Mouse (Mus musculus) kidney, adult 18-20 months (tissue): Measurements from ENCODE around the gene Jak1.
A peak's percentile ranks its signal among the peaks of the same experiment; 100 is the strongest.

Experiments
- DNase-seq: peaks from one replicate; pipeline ENCODE4 v3.0.0; 2021

Jak1 gene

DNA sequence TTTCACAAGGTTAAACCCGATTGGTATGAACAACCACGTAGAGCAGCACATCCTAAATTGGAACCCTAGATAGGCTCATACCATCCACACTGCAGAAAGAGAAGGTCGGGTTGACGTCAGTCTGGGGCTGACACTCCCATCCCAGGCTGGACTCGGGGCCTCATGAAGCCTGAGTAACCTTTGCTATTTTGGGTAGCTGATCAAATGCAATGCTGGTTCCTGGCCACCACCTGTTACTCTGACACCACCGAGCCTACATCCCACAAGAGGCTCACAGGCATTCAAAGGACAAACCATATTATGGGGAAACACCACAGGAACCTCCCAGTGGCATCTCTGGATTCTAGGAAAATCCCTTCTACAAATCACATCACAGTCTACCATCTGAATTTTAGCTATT lies 28.3 kb downstream of the Jak1 start:
- no peak for DNase-seq

DNA sequence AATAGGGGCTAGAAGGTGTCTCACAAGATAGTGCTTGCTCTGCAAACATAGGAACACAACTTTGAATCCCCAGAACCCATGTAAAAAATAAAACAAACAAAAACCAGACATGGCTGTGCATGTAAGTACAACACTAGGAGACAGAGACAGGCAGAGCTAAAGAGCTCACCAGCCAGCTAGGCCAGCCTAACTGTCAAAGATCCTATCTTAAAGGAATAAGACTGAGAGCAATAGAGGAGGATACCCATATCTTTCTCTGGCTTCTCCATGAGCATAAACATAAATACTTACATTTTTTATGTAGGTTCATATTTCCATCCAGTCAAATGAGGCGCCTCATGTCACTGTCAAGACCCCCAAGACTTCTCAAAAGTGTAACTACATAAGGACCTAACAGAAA lies 29.1 kb downstream of the Jak1 start:
- DNase-seq = no peak

DNA sequence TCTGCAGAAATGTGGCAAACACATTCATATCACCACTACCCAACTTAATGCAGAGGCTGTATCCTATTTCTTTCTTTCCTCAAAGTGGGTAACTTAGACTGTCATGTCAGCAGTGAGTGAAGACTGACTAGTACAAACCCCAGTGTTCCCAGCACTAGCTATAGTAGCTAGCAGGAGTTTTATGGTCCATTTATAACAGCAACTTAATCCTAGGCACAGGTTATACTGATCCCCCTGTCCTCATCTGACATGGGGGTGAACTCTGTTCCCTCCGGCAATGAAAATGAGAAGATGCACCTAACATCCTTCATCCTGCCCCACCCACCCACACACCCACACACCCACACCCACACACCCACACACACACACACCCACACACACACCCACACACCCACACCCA lies 30.3 kb downstream of the Jak1 start:
- no peak for DNase-seq

- peak; percentile 44 for DNase-seq
These were observed 30.8 kb downstream of the Jak1 start for GRCm38 (mm10) chr4:101234332-101234731.

DNA sequence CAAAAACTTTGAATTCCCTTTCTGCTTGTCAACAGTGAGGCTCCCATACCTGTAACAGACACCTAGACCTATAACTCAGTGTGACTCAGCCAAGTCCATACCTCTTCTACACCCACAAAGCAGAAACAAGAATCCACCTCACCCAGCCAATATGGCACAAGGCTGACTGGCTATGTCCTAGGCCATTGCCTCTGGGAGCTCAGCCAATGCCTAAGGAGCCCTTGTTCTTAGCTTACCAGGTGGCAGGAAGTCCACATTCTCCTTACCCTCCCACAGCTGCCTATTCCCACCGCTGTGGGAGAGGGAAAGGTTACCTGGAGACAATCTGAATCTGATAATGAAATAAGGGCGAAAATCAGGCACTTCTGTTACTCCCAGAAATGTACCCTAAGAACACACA lies 34.5 kb downstream of the Jak1 start:
- DNase-seq = no peak

GRCm38 (mm10) chr4:101227398-101227797 lies 37.7 kb downstream of the Jak1 start:
- no peak for DNase-seq

DNA sequence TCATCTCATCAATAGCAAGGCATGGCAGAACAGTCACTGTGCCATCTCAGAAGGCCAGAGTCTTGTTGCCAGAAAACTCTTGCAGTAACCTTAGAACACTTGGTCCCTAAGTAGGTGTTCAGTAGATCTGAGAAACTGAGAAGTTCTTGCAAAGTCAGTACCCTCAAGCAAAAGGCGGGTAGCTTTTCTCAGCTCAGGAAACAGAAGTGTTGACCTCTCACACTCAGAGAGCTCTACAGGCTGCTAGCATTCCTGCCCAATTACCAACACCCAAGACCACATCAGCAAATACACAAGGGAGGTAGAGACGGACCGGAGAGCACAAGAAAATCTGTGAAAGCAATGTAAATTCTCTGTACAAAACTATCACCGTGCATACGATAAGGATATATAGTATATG lies 39.1 kb downstream of the Jak1 start:
- DNase-seq = no peak

- no peak for DNase-seq
These were observed 44.1 kb downstream of the Jak1 start for GRCm38 (mm10) chr4:101220946-101221345.

DNA sequence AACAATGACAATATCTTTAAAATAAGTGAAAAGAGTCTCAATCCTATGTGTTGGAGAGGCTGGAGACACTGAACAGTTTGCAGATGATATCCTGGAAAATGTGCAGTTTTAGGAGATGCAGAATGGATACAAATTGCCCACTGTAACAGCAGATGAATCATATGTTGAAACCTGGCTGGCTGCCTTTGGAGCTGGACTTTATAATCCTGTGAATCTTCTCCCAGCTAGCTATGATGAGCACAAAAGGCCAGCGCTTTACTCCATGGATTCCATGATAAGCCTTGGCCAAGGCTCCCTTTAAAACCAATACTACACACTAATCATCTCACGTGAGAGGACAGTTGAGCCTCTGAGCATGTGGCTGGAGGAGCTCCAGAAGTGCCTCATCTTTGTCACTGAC lies 45.2 kb downstream of the Jak1 start:
- DNase-seq = no peak

- no peak for DNase-seq
These were observed 48.0 kb downstream of the Jak1 start for GRCm38 (mm10) chr4:101217026-101217540.

GRCm38 (mm10) chr4:101216286-101216685 lies 48.8 kb downstream of the Jak1 start:
- peak; percentile 41 for DNase-seq

DNA sequence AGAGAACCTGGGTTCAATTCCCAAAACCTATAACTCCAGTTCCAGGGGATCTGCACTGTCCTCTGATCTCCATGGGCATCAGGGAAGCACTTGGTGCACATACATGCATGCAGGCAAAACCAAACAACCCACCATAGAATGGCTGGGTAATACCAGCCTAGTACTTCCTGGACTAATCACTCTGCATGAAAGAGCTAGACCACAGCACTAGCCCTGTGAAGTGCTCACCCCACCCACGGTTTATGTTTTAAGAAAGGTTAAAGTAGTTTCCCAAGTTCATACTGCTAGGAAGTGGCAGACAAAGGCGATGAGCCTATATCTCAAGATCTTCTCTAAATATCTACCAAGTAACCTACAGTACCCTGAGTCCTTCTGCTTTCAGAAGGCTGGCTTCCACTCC lies 51.6 kb downstream of the Jak1 start:
- DNase-seq = no peak

DNA sequence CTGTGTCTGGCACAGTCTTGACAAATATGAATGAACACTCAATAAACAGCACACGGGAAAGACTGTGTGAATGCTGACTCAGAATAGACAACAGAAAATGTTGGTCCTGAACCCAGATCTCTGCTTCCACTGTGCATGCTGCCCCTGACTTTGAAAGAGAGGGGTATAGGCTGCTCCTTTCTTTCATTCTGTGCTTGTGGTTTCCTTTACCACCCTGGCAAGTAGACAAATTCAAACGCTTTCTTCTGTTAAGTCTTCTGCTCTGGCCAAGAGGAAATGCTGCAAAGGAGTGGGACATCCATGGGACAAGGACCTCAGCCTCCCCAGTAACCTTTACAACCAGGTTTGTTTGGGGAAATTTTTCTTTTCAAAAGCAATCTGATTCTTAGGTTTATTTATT lies 57.6 kb downstream of the Jak1 start:
- DNase-seq = no peak

DNA sequence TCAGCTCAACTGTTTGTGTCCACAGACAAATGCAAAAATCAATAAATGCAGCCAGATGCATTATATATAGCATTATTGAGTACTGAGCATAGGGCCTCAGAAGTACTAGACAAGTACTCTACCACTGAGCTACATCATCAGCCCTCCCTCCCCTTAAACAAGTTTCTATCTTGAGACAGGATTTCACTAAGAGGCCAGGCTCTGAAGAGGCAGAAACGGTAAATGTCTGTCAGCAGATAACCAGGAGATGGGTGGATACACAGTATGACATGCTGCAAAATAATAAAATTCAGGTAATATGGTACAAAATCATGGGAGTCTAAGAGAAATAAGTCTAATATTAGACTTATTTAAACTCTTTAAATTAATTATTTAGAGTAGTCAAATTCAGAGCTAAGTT lies 61.6 kb downstream of the Jak1 start:
- no peak for DNase-seq

DNA sequence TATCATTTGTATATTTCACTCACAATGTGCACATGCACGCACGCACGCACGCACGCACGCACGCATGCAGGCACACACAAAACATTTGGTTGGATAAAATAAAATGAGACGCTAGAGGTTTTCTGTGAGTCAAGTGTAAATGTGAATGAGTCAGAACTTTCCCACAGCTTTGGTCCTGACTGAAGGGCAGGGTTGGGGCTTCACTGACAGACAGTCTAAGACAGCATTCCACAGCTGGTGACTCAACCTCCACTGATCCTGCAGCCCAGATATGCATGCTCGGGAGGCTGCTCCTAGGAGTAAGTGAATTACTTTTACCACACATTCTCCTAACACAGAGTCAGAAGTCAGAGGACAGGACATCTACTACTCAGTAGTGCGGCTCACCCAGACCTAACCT lies 62.5 kb downstream of the Jak1 start:
- no peak for DNase-seq

DNA sequence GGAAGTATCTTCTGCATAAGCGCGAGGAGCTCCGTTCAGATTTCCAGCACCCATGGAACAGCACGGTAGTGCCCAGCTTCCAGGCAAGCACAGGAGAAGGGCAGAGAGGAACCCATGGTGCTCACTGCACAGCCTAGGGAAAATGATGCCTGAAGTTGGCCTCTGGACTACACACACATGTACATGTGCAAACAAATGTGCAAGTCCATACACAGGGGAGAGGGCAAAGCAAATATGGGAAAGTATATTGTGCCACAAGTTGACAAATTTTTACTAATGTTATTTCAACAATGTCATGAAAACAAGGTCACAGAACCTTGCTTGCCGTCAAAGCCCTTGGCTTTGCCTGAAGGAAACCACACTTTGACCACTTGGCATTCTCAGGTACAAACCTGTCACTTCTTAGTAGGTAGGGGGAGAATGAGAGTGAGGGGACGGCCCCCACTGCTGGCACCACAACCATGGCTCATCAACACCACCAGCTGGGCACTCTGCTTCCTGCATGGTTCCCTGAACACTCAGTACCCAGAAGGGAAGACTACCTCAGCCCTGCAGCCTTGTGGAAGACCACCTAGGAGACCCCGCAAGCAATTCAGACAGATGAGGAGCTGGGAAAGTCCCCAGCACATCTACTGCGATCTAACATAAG lies 65.5 kb downstream of the Jak1 start:
- DNase-seq = no peak

DNA sequence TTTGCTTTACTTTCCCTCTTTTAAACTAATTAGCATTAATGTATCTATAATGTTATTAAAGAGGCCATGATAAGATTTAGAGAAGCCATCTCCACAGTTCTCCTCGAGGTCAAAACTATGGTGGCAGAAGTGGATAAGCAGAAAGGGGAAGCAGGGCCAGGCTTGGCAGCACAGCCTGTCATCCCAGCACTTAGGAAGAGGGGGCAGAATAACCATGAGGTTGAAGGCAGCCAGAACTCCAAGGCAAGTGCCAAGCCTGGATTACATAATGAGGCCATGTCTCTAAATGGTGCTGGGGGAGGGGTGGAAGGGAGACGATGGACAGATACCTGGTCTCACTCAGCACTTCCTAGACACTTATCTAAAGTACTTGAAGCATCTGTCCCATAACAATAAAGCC lies 66.7 kb downstream of the Jak1 start:
- DNase-seq = peak; percentile 55

DNA sequence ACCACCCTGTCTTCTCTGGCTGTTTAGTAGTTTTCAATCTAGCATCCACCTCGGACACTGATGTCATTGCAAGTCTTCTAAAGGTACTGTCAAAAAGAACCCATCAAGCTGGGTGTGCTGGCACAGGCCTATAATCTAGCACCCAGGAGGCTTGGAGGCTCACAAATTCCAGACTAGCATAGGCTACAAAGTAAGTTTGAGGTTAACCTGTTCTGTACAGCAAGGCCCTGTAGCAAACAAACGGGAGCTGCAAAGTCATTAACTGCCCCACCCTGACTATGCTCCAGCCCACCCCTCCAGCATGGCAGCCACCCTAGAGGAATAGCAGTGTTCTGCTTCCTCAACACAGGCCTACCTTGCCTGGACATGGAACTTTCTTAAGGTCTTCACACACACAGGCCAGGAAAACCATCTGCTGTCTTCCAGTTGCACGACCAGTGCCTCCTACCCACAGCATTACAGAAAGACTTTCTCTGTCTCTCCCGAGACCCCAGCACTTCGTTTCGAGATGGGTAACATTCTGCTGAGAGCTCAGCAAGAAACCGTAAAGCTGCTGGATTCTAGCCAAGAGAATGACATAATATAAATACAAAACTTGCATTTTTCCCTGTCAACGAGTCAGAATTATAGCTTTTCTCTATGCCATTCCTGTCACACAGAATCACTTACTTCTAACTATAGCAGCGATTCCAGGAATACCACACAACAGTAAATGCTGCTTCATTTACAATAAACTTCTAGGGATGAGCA lies 67.5 kb downstream of the Jak1 start:
- no peak for DNase-seq

- no peak for DNase-seq
These were observed 68.7 kb downstream of the Jak1 start for GRCm38 (mm10) chr4:101196407-101196806.

DNA sequence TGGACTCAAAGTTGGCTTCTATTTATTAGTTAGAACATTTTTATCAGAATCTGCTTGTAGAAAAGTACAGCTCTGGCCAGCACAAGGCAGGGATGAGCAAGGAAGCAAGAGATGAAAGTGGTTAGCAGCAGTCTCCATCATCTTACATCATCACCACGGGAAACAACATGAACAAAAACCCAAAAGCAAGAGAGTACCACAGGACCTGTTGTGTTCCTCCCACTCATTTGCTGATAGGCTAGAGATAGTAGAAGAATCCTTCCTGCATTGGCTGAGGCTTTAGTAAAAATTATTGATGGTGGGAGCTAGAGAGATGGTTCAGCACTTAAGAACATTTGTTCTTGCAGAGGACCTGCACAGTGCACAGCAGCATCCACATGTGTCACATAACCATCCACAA lies 70.9 kb downstream of the Jak1 start:
- no peak for DNase-seq

DNA sequence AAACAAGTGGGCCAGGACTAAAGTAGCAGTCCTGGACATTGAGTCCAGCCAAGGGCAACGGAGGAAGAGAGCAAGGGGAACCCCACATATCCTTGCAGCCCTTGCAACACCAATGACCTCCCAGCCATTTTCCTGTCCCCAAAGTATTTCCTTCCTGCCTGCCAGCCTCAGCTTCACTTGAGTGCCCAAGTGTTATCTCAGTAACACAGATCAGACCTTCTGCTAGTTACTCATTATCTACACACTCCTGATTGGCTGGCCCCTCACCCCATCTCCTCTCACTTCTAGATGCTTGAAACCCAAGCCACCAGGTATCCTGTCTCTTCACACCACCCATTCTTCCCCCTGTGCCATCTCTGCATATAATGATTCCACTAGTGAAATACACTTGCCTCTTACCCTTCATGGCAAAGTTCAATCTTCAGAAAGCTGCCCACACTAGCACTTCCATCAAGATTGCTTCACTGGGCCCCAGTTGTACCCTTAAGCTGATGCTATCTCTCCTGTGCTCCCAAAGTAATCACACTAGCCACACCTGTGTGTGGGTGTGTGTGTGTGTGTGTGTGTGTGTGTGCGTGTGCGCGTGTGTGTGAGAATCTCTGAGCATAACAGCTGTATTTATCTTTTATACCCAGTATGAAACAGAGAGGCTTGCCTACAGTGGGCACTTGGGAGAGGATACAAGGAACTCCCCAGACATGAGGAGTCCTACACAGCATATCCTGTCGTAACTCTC lies 72.7 kb downstream of the Jak1 start:
- no peak for DNase-seq

GRCm38 (mm10) chr4:101187381-101187780 lies 77.7 kb downstream of the Jak1 start:
- no peak for DNase-seq

DNA sequence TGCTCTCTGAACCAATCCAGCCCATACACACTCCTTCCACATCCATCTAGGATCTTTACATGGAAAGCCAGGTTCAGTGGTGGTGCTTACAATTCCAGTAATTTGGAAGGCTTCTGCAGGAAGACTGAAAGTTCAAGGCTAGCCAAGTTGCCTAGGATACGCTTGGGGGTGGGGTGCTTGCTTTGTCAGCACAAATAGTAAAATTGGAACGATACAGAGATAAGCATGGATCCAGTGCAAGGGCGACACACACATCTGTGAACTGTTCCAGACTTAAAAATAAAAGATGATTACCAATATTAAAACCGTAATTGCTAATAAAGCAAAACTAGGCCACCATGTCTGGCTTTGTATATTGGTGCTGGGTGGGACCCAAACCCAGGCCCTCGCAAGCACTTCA lies 78.5 kb downstream of the Jak1 start:
- no peak for DNase-seq

GRCm38 (mm10) chr4:101185216-101185615 lies 79.9 kb downstream of the Jak1 start:
- DNase-seq = no peak
